Mouse (Mus musculus): ENCODE measurements around the gene Pabpn1l. TPM values are rescaled to one million over a fixed set of nuclear protein-coding genes. Genes with fewer than 3 reads are reported as not detected.

The Pabpn1l gene
- total and polyA plus RNA-seq, 3 experiments: 0.10 to 0.52 TPM; not detected in 1

DNA sequence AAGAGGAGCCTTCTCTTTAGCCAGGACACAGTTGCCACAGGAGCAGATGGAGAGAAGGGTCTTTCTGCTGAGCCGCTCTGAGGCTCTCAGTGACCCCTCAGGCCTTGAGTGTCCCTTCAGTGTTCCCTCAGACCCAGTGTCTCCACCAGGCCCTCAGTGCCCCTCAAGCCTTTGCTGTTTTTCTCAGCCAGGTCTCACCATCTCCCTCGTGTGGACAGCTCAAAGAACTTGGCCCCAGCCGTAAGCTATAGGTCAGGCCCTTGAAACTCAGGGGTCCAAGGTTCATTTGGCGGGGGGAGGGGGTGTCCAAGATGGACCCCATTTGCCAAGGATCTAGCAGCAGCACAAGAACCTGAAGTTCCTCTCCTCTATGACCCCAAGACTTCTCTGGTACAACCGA lies 2.1 kb upstream of the Pabpn1l start:
- Histone ChIP-seq H3K9ac (ENCODE audit: low read depth, low read length) (no peak overlapping the region), H3K4me3 (no peak overlapping the region), H3K27me3 (ENCODE audit: control insufficient read depth, insufficient read depth, low read length) (no peaks in the 10 kb centered on the region), H3K4me1 (ENCODE audit: control insufficient read depth, insufficient read depth, low read length) (peaks cover 7% of the 10 kb centered on the region), H3K79me2 (replicated peaks; ENCODE audit: control insufficient read depth, insufficient read depth, low read length) (no peaks in the 10 kb centered on the region), H3K27ac (peak overlapping the region; percentile 43; the same call in 1 of the 2 replicates), H3K36me3 (ENCODE audit: control insufficient read depth, insufficient read depth, low read length) (no peaks in the 10 kb centered on the region)
- intact Hi-C loops (cut with DNase I): loop anchor here (5.0 kb wide), 1 partner anchor 73 kb away; the partner anchor contains the start of gene Cbfa2t3
- DNase-seq: no peak
- TF ChIP-seq EP300 (IDR thresholded peaks at IDR 0.05; ENCODE audit: insufficient read depth, low read depth, low read length) (no peak), CTCF (IDR thresholded peaks at IDR 0.05) (peak; percentile 20; the same call in 1 of the 2 replicates)
- WGBS: 78% methylated on average over 5 of the region's 5 CpGs

DNA sequence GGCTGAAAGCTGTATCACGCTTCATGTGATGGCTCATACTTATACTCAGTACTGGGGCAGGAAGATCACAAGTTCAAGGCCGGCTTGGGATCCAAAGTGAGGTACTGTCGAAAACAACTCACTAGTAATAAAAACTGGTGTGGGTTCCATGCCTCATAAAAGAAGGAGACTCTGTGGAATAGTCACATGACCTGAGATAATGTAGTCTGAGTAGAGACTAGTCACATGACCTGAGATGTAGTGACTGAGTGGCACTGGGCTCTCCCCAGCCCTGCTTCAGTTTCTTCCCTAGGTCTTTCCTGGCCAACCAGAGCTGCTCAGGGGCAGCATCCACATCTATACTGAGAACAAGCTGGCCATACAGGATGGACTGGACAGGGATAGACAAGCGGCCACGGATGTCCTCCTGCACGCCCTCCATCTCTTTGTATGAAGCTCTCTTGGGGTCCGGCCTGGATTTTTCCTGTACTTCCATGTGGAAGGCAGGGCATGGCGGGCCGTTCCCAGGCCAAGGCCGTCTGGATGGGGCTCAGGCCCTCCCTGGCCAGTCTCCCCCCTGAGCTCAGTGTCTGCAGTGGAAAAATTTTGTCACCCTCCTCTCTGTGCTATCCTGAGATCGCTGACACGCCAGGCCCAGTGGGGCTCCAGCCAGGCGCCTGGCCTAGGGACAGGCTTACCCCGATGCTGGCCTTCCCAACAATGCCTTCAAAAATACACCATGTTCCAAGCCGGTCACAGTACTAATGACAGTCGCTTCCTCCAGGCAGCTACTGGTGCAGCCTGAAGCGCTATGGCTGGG lies 1.5 kb upstream of the Pabpn1l start:
- Histone ChIP-seq H3K9ac (ENCODE audit: low read depth, low read length) (no peak overlapping the region), H3K36me3 (ENCODE audit: control insufficient read depth, insufficient read depth, low read length) (no peaks in the 10 kb centered on the region), H3K4me1 (ENCODE audit: control insufficient read depth, insufficient read depth, low read length) (peaks cover 7% of the 10 kb centered on the region), H3K27me3 (ENCODE audit: control insufficient read depth, insufficient read depth, low read length) (no peaks in the 10 kb centered on the region), H3K79me2 (replicated peaks; ENCODE audit: control insufficient read depth, insufficient read depth, low read length) (no peaks in the 10 kb centered on the region), H3K27ac (peak overlapping the region; percentile 43), H3K4me3 (no peak overlapping the region)
- TF ChIP-seq EP300 (IDR thresholded peaks at IDR 0.05; ENCODE audit: insufficient read depth, low read depth, low read length) (no peak), CTCF (IDR thresholded peaks at IDR 0.05) (no peak), POLR2A (IDR thresholded peaks at IDR 0.05; ENCODE audit: insufficient read depth, low read depth, low read length) (no peak)
- WGBS: 54% methylated on average over 17 of the region's 17 CpGs
- intact Hi-C loops (cut with DNase I): loop anchor here (5.0 kb wide), 1 partner anchor 73 kb away; the partner anchor contains the start of gene Cbfa2t3
- DNase-seq: peak; percentile 56 to 75

GRCm38 (mm10) chr8:122620446-122620845 lies 2.1 kb downstream of the Pabpn1l start:
- Histone ChIP-seq H3K4me3 (no peak overlapping the region), H3K27ac (no peak overlapping the region), H3K27me3 (ENCODE audit: control insufficient read depth, insufficient read depth, low read length) (no peaks in the 10 kb centered on the region), H3K36me3 (ENCODE audit: control insufficient read depth, insufficient read depth, low read length) (no peaks in the 10 kb centered on the region), H3K9ac (ENCODE audit: low read depth, low read length) (no peak overlapping the region), H3K4me1 (ENCODE audit: control insufficient read depth, insufficient read depth, low read length) (peaks cover 10% of the 10 kb centered on the region), H3K79me2 (replicated peaks; ENCODE audit: control insufficient read depth, insufficient read depth, low read length) (no peaks in the 10 kb centered on the region)
- TF ChIP-seq EP300 (IDR thresholded peaks at IDR 0.05; ENCODE audit: insufficient read depth, low read depth, low read length) (no peak), CTCF (IDR thresholded peaks at IDR 0.05) (no peak), POLR2A (IDR thresholded peaks at IDR 0.05; ENCODE audit: insufficient read depth, low read depth, low read length) (no peak)
- intact Hi-C loops (cut with DNase I): loop anchor here (5.0 kb wide), 1 partner anchor 77 kb away; the partner anchor contains the start of gene Cbfa2t3
- DNase-seq: no peak
- 40% methylated on average over 5 of the region's 5 CpGs for WGBS

DNA sequence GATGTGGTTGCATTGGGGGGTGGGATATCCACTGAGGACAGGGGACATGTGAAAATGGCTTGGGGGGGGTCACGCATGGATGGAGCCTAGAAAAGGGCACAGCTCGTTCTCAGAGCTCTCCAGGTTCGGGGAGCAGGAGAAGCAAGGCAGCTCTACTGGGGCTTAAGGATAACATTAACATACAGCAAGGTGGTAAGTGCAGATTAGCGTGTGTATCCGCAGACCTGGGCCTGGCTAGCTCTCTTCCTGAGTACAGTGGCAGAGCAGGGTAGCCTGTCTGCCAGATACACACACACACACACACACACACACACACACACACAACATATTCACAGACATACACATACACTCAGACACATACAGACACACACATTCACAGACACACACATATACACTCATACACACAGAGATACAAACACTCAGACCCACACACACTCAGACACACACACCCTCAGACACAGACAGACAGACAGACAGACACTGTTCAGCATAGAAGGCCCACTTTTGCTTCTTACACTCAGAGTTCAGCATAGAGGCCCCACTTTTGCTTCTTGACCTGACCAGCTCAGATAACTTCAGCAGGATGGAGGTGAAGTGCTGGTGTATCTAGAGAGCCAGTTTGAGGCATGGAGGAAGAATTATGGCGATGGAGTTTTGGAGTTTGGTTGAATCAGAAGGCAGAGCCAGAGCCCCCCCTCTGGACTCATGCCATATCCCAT lies 3.7 kb downstream of the Pabpn1l start:
- no peaks in the 10 kb centered on the region for H3K36me3 ChIP-seq (ENCODE audit: control insufficient read depth, insufficient read depth, low read length)
- H3K79me2 ChIP-seq (replicated peaks; ENCODE audit: control insufficient read depth, insufficient read depth, low read length): no peaks in the 10 kb centered on the region
- TF ChIP-seq POLR2A (IDR thresholded peaks at IDR 0.05; ENCODE audit: insufficient read depth, low read depth, low read length): no peak
- no peak for TF ChIP-seq CTCF (IDR thresholded peaks at IDR 0.05)
- H3K9ac ChIP-seq (ENCODE audit: low read depth, low read length): no peak overlapping the region
- 72% methylated on average over 6 of the region's 6 CpGs for WGBS
- H3K27ac ChIP-seq: no peak overlapping the region
- H3K4me3 ChIP-seq: no peak overlapping the region
- H3K4me1 ChIP-seq (ENCODE audit: control insufficient read depth, insufficient read depth, low read length): peaks cover 3% of the 10 kb centered on the region
- no peaks in the 10 kb centered on the region for H3K27me3 ChIP-seq (ENCODE audit: control insufficient read depth, insufficient read depth, low read length)
- intact Hi-C loops (cut with DNase I): loop anchor here (1.0 to 5.0 kb wide), 3 partner anchors 59 to 211 kb away; no protein-coding TSS in a partner anchor
- no peak for DNase-seq

GRCm38 (mm10) chr8:122617947-122618546 lies 4.5 kb downstream of the Pabpn1l start:
- Histone ChIP-seq H3K27ac (no peak overlapping the region), H3K4me3 (no peak overlapping the region), H3K9ac (ENCODE audit: low read depth, low read length) (peak overlapping the region; percentile 29; the same call in 1 of the 2 replicates), H3K4me1 (ENCODE audit: control insufficient read depth, insufficient read depth, low read length) (peaks cover 3% of the 10 kb centered on the region), H3K79me2 (replicated peaks; ENCODE audit: control insufficient read depth, insufficient read depth, low read length) (no peaks in the 10 kb centered on the region), H3K27me3 (ENCODE audit: control insufficient read depth, insufficient read depth, low read length) (no peaks in the 10 kb centered on the region), H3K36me3 (ENCODE audit: control insufficient read depth, insufficient read depth, low read length) (no peaks in the 10 kb centered on the region)
- intact Hi-C loops (cut with DNase I): loop anchor here (1.0 to 5.0 kb wide), 3 partner anchors 60 to 212 kb away; no protein-coding TSS in a partner anchor
- TF ChIP-seq EP300 (IDR thresholded peaks at IDR 0.05; ENCODE audit: insufficient read depth, low read depth, low read length): peak; percentile 91
- TF ChIP-seq POLR2A (IDR thresholded peaks at IDR 0.05; ENCODE audit: insufficient read depth, low read depth, low read length): no peak
- peak; percentile 74 for TF ChIP-seq CTCF (IDR thresholded peaks at IDR 0.05)
- 32% methylated on average over 5 of the region's 7 CpGs for whole genome bisulfite sequencing
- DNase-seq: peak; percentile 82 to 91
